Mouse (Mus musculus): ENCODE results near the gene Eln. TPM values are rescaled to one million over a fixed set of nuclear protein-coding genes. Genes with fewer than 3 reads are reported as not detected.

The Eln gene
- polyA plus RNA-seq, 1 experiment from 2014 or later, result 285 TPM

DNA sequence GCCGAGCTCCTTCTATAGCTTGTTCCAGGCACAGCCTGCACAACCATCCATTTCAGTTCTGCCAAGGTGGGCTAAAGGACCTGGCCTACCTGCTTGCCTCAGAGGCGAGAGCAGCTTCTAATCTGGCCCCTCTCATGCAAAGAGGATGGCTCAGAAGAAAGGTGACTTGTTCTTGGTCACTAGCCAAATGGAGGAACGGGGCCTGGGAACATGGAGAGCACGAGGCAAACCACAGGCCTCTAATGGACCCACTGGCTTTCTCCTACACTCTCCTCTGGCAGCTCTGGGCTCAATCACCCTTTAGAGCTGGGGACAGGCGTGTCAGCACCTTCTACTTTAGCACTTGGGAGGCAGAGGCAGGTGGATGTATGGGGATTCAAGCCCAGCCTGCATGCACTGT lies 72.1 kb downstream of the Eln start:
- no peaks in the 10 kb centered on the region for H3K9me3 ChIP-seq (replicated peaks; ENCODE audit: control insufficient read depth, low read length)
- peak overlapping the region; percentile 85; the same call in 1 of the 2 replicates for H3K27ac ChIP-seq (ENCODE audit: low read length)
- peaks cover 5% of the 10 kb centered on the region; the same call in 1 of the 2 replicates for H3K36me3 ChIP-seq (ENCODE audit: control insufficient read depth, insufficient read depth)
- peaks cover 24% of the 10 kb centered on the region for H3K4me1 ChIP-seq (ENCODE audit: control insufficient read depth, insufficient read depth, low read length)
- peak overlapping the region; percentile 22; the same call in 1 of the 2 replicates for H3K9ac ChIP-seq (ENCODE audit: low read length)
- 50% methylated on average over 5 of the region's 5 CpGs for WGBS
- H3K4me3 ChIP-seq (ENCODE audit: low read length), result no peak overlapping the region
- no peaks in the 10 kb centered on the region for H3K27me3 ChIP-seq (ENCODE audit: control insufficient read depth, insufficient read depth, low read length)
- H3K4me2 ChIP-seq (ENCODE audit: low read depth, low read length), result no peak overlapping the region
- ATAC-seq (replicated peaks; ENCODE audit: extremely low read depth, insufficient read depth, low FRiP score), result no peak

DNA sequence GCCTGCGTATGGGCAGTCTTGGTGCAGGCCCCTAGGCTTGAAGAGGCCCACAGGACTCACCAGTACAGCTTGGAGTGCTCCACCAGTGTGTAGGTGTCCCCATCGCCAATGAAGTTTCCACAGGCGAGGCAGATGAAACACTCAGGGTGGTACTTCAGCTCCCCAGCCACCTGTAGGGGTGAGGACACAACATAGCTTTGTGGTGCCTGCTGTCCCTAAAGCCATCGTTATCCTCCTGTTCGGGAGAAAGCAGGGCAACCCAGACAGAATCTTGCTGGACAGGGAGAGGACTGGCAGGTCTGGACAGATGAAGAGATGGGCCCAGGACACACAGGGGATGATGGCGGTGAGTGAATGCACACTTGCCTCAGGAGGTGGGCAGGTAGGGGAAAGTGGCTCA lies 74.5 kb downstream of the Eln start:
- WGBS, result 91% methylated on average over 6 of the region's 6 CpGs
- Histone ChIP-seq H3K27me3 (ENCODE audit: control insufficient read depth, insufficient read depth, low read length) (no peaks in the 10 kb centered on the region), H3K36me3 (ENCODE audit: control insufficient read depth, insufficient read depth) (peaks cover 9% of the 10 kb centered on the region; the same call in 1 of the 2 replicates), H3K9me3 (replicated peaks; ENCODE audit: control insufficient read depth, low read length) (no peaks in the 10 kb centered on the region), H3K4me3 (ENCODE audit: low read length) (no peak overlapping the region), H3K27ac (ENCODE audit: low read length) (no peak overlapping the region), H3K4me1 (ENCODE audit: control insufficient read depth, insufficient read depth, low read length) (peaks cover 22% of the 10 kb centered on the region), H3K4me2 (ENCODE audit: low read depth, low read length) (no peak overlapping the region), H3K9ac (ENCODE audit: low read length) (no peak overlapping the region)
- ATAC-seq (replicated peaks; ENCODE audit: extremely low read depth, insufficient read depth, low FRiP score), result no peak

DNA sequence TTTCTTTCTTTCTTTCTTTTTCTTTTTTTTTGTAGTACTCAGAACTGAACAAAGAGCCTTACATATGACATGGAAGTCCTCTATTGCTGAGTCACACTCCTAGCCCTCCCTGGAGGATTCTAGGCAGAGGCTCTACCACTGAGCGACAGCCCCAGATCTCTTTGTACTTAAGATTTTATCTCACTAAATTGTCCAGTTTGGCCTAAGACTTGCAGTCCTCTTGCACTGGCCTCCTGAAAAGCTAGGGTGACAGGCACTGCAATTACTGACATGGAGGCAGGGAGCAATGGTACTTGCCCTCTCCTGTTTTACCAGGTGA lies 75.0 kb downstream of the Eln start:
- H3K9ac ChIP-seq (ENCODE audit: low read length), result no peak overlapping the region

DNA sequence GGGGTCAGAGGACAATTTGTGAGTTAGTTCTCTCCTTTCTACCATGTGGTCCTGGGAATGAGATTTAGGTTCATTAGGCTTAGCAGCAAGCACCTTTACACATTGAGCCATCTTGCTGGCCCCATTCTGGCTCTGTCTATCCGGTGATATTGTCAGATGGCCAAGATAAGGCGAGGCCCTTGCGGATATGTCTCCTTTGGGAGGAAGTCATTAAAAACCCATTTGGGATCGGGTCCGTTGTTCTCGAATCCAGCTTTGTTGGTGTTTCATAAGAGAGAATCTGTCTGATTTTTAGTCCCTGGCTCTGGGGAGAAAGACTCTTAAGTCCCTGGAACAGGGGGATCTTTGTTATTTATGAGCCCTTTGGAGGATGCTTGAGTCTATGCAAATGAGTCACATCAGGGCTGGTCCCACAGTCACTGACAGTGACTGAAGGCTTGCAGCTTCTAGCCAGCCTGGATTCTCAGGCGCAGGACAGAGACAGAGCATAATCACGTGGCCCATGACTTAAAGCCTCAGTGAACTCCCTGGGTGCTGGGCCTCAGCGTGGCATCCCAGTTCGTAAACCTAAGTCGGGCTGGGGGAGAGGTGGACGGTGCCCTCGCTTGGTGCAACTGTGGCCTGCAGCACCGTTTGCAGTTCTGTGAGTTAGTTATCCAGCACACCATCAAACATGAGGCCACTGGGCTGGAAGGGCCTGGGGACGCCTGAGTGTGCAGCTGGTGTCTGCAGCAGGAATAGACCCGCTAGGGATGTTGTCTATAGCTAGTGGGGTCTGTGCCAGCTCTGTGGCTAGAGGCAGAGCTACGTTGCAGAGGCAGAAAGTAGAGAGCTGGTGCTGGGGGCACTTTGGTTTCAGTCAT lies 75.6 kb downstream of the Eln start:
- no peak for ATAC-seq (replicated peaks; ENCODE audit: extremely low read depth, insufficient read depth, low FRiP score)
- no peak overlapping the region for H3K9ac ChIP-seq (ENCODE audit: low read length)
- H3K27me3 ChIP-seq (ENCODE audit: control insufficient read depth, insufficient read depth, low read length), result no peaks in the 10 kb centered on the region
- WGBS, result 76% methylated on average over 17 of the region's 17 CpGs
- no peak overlapping the region for H3K27ac ChIP-seq (ENCODE audit: low read length)
- peaks cover 9% of the 10 kb centered on the region; the same call in 1 of the 2 replicates for H3K36me3 ChIP-seq (ENCODE audit: control insufficient read depth, insufficient read depth)
- peaks cover 20% of the 10 kb centered on the region for H3K4me1 ChIP-seq (ENCODE audit: control insufficient read depth, insufficient read depth, low read length)
- H3K4me3 ChIP-seq (ENCODE audit: low read length), result no peak overlapping the region
- no peak overlapping the region for H3K4me2 ChIP-seq (ENCODE audit: low read depth, low read length)
- H3K9me3 ChIP-seq (replicated peaks; ENCODE audit: control insufficient read depth, low read length), result no peaks in the 10 kb centered on the region

More for the DNA sequence above, 75.0 kb downstream of the Eln start:
- no peak overlapping the region for H3K27ac ChIP-seq (ENCODE audit: low read length)
- peaks cover 22% of the 10 kb centered on the region for H3K4me1 ChIP-seq (ENCODE audit: control insufficient read depth, insufficient read depth, low read length)
- H3K36me3 ChIP-seq (ENCODE audit: control insufficient read depth, insufficient read depth), result peaks cover 9% of the 10 kb centered on the region; the same call in 1 of the 2 replicates
- H3K9me3 ChIP-seq (replicated peaks; ENCODE audit: control insufficient read depth, low read length), result no peaks in the 10 kb centered on the region
- H3K4me2 ChIP-seq (ENCODE audit: low read depth, low read length), result no peak overlapping the region
- no peak overlapping the region for H3K4me3 ChIP-seq (ENCODE audit: low read length)
- WGBS, result 74% methylated on average over 1 of the region's 1 CpGs
- ATAC-seq (replicated peaks; ENCODE audit: extremely low read depth, insufficient read depth, low FRiP score), result no peak
- no peaks in the 10 kb centered on the region for H3K27me3 ChIP-seq (ENCODE audit: control insufficient read depth, insufficient read depth, low read length)

DNA sequence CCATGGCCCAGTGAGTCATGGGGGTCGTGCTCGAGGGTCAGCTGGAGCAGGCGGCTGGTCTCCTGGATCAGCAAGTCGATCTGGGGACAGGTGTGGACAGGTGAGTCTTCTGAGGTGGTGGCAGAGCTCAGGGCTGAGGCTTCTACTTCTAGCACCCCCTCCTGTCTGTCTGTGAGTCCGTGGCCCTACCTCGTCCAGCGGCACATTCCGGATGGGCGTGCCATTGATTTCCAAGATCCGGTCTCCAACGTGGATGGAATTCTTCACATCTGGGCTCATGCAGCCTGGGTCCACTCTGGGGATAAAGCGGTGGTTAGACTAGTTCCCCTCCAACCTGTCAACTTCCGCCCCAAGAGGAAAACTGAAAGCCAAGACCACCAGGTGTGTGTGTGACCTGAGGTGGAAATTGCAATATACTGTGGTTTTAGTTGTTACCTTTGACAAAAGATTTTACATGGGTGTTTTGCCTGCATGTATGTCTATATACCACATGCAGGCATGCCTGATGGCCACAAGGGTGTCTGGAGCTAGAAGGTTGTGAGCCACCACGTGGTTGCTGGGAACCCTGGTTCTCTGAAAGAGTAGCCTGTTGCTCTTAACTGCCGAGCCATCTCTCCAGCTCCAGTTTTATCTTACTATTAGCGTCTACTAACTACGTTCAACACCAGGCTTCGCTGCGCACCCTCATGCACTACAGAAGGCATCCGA lies 78.0 kb downstream of the Eln start:
- no peaks in the 10 kb centered on the region for H3K4me1 ChIP-seq (ENCODE audit: control insufficient read depth, insufficient read depth, low read length)
- H3K9me3 ChIP-seq (replicated peaks; ENCODE audit: control insufficient read depth, low read length), result no peaks in the 10 kb centered on the region
- no peak overlapping the region for H3K27ac ChIP-seq (ENCODE audit: low read length)
- no peak for ATAC-seq (replicated peaks; ENCODE audit: extremely low read depth, insufficient read depth, low FRiP score)
- H3K4me2 ChIP-seq (ENCODE audit: low read depth, low read length), result no peak overlapping the region
- no peak overlapping the region for H3K9ac ChIP-seq (ENCODE audit: low read length)
- H3K4me3 ChIP-seq (ENCODE audit: low read length), result no peak overlapping the region
- H3K36me3 ChIP-seq (ENCODE audit: control insufficient read depth, insufficient read depth), result peaks cover 15% of the 10 kb centered on the region
- no peaks in the 10 kb centered on the region for H3K27me3 ChIP-seq (ENCODE audit: control insufficient read depth, insufficient read depth, low read length)
- WGBS, result 82% methylated on average over 20 of the region's 20 CpGs

DNA sequence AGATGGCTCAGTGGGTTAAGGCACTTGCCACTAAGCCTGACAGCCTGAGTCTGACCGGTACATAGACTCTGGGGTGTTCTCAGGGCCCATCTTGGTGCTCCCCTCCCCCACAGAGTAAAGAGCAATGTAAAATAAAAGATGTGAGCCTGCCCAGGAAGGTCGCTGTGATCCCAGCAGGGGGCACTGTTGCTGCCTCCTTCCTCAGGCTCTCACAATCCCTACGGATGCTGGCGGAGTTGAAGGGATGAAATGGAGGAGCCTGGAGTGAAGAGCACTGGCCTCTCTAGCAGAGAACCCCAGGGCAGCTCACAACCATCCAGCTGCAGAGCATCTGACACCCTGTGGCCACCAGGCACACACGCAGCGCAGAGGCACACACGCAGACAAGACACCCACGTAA lies 78.6 kb downstream of the Eln start:
- Histone ChIP-seq H3K4me3 (ENCODE audit: low read length) (no peak overlapping the region), H3K27ac (ENCODE audit: low read length) (no peak overlapping the region), H3K4me2 (ENCODE audit: low read depth, low read length) (no peak overlapping the region), H3K9me3 (replicated peaks; ENCODE audit: control insufficient read depth, low read length) (no peaks in the 10 kb centered on the region), H3K9ac (ENCODE audit: low read length) (no peak overlapping the region), H3K4me1 (ENCODE audit: control insufficient read depth, insufficient read depth, low read length) (no peaks in the 10 kb centered on the region), H3K36me3 (ENCODE audit: control insufficient read depth, insufficient read depth) (peaks cover 21% of the 10 kb centered on the region), H3K27me3 (ENCODE audit: control insufficient read depth, insufficient read depth, low read length) (no peaks in the 10 kb centered on the region)
- no peak for ATAC-seq (replicated peaks; ENCODE audit: extremely low read depth, insufficient read depth, low FRiP score)
- 42% methylated on average over 8 of the region's 8 CpGs for WGBS

DNA sequence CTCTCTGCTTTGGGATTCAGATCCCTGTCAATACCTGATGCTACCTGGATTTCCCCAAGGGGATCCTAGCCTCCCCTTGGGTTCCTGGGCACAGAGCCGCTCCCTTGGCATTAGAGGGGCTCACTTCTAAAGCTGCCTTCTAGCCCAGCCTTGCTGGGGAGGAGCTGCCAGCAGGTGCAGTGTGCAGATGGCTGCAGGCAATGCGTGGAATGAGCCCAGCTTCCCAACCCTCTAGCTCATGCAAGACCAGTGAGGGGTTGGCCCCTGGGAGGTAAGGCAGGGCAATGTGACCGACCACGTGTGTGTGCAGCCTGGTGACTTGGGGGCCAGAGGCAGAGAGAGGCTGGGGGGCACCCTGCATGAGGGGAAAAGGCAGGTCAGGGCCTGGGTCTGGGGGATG lies 90.4 kb downstream of the Eln start:
- ATAC-seq (replicated peaks; ENCODE audit: extremely low read depth, insufficient read depth, low FRiP score), result no peak
- Histone ChIP-seq H3K9me3 (replicated peaks; ENCODE audit: control insufficient read depth, low read length) (no peaks in the 10 kb centered on the region), H3K27me3 (ENCODE audit: control insufficient read depth, insufficient read depth, low read length) (no peaks in the 10 kb centered on the region), H3K9ac (ENCODE audit: low read length) (no peak overlapping the region), H3K36me3 (ENCODE audit: control insufficient read depth, insufficient read depth) (no peaks in the 10 kb centered on the region), H3K4me2 (ENCODE audit: low read depth, low read length) (no peak overlapping the region), H3K4me1 (ENCODE audit: control insufficient read depth, insufficient read depth, low read length) (peaks cover 2% of the 10 kb centered on the region; the same call in 1 of the 2 replicates), H3K27ac (ENCODE audit: low read length) (no peak overlapping the region), H3K4me3 (ENCODE audit: low read length) (no peak overlapping the region)
- 86% methylated on average over 4 of the region's 4 CpGs for WGBS
